Mouse (Mus musculus) forebrain, embryonic 12.5 days (tissue): Measurements from ENCODE around the gene Zcchc7. TPM values are rescaled to one million over a fixed set of nuclear protein-coding genes. Genes with fewer than 3 reads are reported as not detected.

Experiments used
- ATAC-seq: fragments of 200-750 bp; cut with Nextera tagmentation; 2 replicates; pipeline ENCODE4 v1.8.0; 2017; ENCODE audit warnings: moderate TSS enrichment; ENCODE audit not compliant: low FRiP score
- H3K27ac ChIP-seq: fragments of 300-500 bp; sonication (generic); 2 replicates; pipeline ENCODE4 v1.5.1; 2016; ENCODE audit warnings: mild to moderate bottlenecking
- H3K27me3 ChIP-seq: fragments of 300-500 bp; sonication (generic); 2 replicates; pipeline ENCODE4 v1.6.1; 2016; ENCODE audit warnings: mild to moderate bottlenecking
- H3K36me3 ChIP-seq: fragments of 300-500 bp; sonication (generic); replicated peaks from 2 replicates; pipeline ENCODE4 v1.6.1; 2016; ENCODE audit warnings: mild to moderate bottlenecking
- H3K4me1 ChIP-seq: fragments of 300-500 bp; sonication (generic); 2 replicates; pipeline ENCODE4 v1.6.1; 2016
- H3K4me2 ChIP-seq: fragments of 300-500 bp; sonication (generic); 2 replicates; pipeline ENCODE4 v1.6.1; 2016; ENCODE audit warnings: mild to moderate bottlenecking, moderate library complexity
- H3K4me3 ChIP-seq: fragments of 300-500 bp; sonication (generic); replicated peaks from 2 replicates; pipeline ENCODE4 v1.5.1; 2016; ENCODE audit warnings: mild to moderate bottlenecking
- H3K9ac ChIP-seq: fragments of 300-500 bp; sonication (generic); 2 replicates; pipeline ENCODE4 v1.6.1; 2016; ENCODE audit warnings: mild to moderate bottlenecking
- H3K9me3 ChIP-seq: fragments of 300-500 bp; sonication (generic); 2 replicates; pipeline ENCODE4 v1.6.1; 2016
- WGBS: fragments of 180-500 bp; shearing (Covaris S2); methylation state at CpG from one replicate; pipeline ENCODE4 v1.1.7; 2016; 5-methylcytosine and 5-hydroxymethylcytosine counted together
- polyA plus RNA-seq: library from polyadenylated mRNA; unstranded; fragments of >200 nt; fragmentation: Nextera tagmentation; extraction: Ambion mirVana; gene quantifications from 2 replicates; pipeline ENCODE4 v1.2.1, GENCODE M21; 2016

Zcchc7 gene
- polyA plus RNA-seq, 1 experiment from 2014 or later = 32.6 TPM

GRCm38 (mm10) chr4:44886143-44886542, 130.5 kb downstream of the Zcchc7 start:
- H3K36me3 ChIP-seq = no peaks in the 10 kb centered on the region
- no peaks in the 10 kb centered on the region for H3K4me1 ChIP-seq
- no peak for ATAC-seq
- H3K9ac ChIP-seq = no peak overlapping the region
- WGBS = 71% methylated on average over 6 of the region's 6 CpGs
- no peaks in the 10 kb centered on the region for H3K27me3 ChIP-seq
- H3K4me3 ChIP-seq = no peak overlapping the region
- no peak overlapping the region for H3K27ac ChIP-seq
- H3K4me2 ChIP-seq = no peak overlapping the region
- H3K9me3 ChIP-seq = no peaks in the 10 kb centered on the region

DNA sequence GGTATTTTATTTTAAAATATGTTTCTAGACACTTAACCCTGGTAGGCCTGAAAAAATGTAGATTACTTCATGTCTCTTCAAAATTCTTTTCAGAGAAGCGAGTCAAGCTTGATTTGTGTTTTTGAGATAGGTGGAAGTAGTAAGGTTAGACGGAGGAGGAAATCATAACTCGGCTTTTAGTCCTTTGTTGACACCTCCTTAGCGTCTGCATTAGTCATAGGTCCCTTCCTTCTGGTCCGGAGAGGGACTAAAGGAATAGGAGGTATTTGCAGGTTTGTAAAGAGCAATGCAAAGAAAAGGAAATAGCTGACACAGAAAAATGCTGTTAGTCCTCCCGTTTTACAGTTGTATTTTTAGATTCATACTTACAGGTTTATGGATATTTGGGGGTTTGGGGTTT, 135.7 kb downstream of the Zcchc7 start:
- Histone ChIP-seq H3K9me3 (no peaks in the 10 kb centered on the region), H3K9ac (no peak overlapping the region), H3K27ac (no peak overlapping the region), H3K4me2 (no peak overlapping the region), H3K36me3 (peaks cover 6% of the 10 kb centered on the region; the same call in 1 of the 2 replicates), H3K4me1 (no peaks in the 10 kb centered on the region), H3K27me3 (no peaks in the 10 kb centered on the region), H3K4me3 (no peak overlapping the region)
- 94% methylated on average over 6 of the region's 6 CpGs for WGBS
- ATAC-seq = no peak

DNA sequence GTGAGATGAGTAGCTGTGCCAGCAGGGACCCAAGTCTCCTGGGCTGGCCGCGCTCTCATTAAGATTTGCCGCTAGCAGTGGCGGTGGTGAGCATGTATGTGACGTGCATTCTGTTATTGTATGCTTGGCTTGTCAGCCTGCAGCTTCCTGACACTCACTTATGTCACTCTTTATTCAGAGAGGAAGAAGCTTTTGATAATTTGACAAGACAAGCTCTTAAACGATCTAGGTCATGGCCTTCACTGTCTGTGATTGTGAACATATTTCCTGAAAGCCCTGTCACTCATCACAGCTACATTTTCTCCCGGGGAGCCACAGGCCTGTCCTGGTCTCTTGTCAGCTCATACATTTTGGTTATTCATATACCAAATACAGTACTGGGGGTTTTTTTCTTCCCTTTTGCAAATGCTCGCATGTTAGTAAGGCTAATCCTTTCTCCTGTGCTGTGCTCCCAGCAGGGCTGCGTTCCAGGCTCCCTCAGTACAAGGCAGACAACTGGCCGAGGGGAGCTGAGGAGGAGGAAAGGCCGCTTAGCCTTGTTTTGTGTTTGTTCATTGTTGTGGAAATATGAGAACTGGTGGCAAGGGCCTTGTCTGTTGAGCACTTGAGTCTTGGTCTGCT, 150.1 kb downstream of the Zcchc7 start:
- ATAC-seq = peak; percentile 77
- H3K36me3 ChIP-seq = no peaks in the 10 kb centered on the region
- peaks cover 15% of the 10 kb centered on the region for H3K4me1 ChIP-seq
- H3K27me3 ChIP-seq = no peaks in the 10 kb centered on the region
- H3K9ac ChIP-seq = 0 out of 2 replicates have a peak overlapping the region, but pooled peaks have one; percentile 38
- H3K4me2 ChIP-seq = peak overlapping the region; percentile 36
- H3K27ac ChIP-seq = peak overlapping the region; percentile 77
- H3K9me3 ChIP-seq = no peaks in the 10 kb centered on the region
- no peak overlapping the region for H3K4me3 ChIP-seq
- WGBS = 3% methylated on average over 11 of the region's 11 CpGs

DNA sequence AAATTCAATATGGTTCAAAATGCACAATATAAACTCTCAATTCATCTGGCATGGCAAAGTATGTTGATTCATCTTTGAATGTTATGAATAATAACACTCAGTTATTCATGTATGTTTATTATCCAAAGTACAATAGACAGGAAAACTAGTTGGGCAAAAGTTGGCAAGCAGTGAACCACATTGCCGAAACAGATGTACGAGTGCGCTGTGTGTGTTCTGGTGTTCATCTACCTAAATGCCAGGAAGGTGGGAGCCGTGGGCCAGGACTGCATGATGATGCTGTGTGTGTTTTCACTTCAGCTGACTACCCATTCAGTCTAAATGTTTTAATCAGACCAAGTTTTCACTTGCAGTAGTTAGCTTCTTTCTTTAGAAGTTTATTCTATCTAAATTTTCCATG, 150.7 kb downstream of the Zcchc7 start:
- Histone ChIP-seq H3K27ac (no peak overlapping the region), H3K4me2 (no peak overlapping the region), H3K4me1 (peaks cover 15% of the 10 kb centered on the region), H3K4me3 (no peak overlapping the region), H3K27me3 (no peaks in the 10 kb centered on the region), H3K9me3 (no peaks in the 10 kb centered on the region), H3K9ac (no peak overlapping the region), H3K36me3 (no peaks in the 10 kb centered on the region)
- 48% methylated on average over 4 of the region's 4 CpGs for WGBS
- ATAC-seq = no peak

DNA sequence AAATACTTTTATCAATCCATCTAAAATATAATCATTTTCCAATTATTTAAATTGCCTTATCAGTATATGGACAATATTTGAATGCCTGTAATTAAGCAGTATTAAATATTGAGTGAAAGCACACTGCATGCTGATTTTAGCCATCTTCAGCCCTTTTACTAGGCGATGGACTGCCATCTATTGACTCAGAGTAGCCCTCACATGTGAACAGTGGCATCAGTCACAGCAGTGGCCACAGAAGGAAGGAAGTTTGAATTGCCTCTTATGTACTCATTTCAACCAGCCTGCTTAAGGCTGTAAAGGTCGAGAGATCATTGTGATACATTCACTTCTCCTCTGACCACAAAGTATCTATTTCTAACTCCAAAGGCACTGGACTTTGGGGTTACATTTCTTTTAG, 154.4 kb downstream of the Zcchc7 start:
- Histone ChIP-seq H3K4me1 (peaks cover 11% of the 10 kb centered on the region), H3K27ac (no peak overlapping the region), H3K4me3 (no peak overlapping the region), H3K4me2 (no peak overlapping the region), H3K27me3 (no peaks in the 10 kb centered on the region), H3K9me3 (no peaks in the 10 kb centered on the region), H3K36me3 (no peaks in the 10 kb centered on the region), H3K9ac (no peak overlapping the region)
- whole genome bisulfite sequencing = 42% methylated on average over 2 of the region's 2 CpGs
- ATAC-seq = no peak

DNA sequence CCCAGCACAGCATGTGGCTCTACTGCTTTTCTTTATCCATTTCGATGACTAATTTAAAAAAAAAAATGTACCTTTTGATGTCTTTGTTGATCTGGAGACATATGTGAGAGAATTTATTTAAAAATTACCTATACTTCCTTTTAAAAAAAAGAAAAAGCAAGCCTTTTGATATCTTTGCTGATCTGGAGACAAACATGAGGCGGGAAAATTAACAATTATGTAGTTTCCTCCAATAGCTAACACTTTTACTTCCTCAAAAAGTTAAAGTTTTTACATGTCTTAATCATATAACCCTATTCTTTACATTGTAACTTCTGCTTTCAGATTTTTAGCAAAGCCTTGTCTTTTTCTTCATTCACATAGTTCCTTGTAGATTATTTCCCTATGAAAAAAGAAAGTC, 155.2 kb downstream of the Zcchc7 start:
- no peak overlapping the region for H3K4me3 ChIP-seq
- peaks cover 3% of the 10 kb centered on the region for H3K4me1 ChIP-seq
- H3K36me3 ChIP-seq = no peaks in the 10 kb centered on the region
- no peak for ATAC-seq
- H3K4me2 ChIP-seq = no peak overlapping the region
- H3K27me3 ChIP-seq = no peaks in the 10 kb centered on the region
- no peak overlapping the region for H3K27ac ChIP-seq
- no peaks in the 10 kb centered on the region for H3K9me3 ChIP-seq
- no peak overlapping the region for H3K9ac ChIP-seq
- 68% methylated on average over 2 of the region's 2 CpGs for WGBS

DNA sequence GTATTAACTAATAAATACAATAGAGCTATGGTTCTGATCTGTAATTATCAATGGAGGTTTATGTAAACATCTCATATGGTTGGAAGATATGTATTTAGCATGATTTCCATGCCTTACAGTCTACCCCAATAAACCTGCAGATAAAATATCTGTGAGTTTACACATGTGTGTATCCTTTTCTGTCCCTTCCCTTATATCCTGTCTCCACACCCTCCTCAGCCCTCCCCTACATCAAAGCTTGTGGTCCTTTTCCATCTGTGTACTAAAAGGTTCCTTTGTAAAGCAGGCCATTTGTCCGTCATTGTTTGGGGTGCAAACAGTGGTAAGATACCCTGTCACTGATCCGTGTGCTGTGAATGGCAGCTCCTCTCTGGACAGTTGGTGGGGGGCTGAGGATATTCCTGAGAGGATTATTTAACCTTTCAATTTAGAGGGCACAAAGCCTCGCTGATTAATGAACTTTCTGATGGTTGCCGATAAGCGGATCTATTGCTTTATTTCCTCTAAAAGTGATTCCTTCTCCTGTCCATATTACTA, 161.7 kb downstream of the Zcchc7 start:
- 27% methylated on average over 5 of the region's 5 CpGs for WGBS
- Histone ChIP-seq H3K9ac (no peak overlapping the region), H3K27me3 (no peaks in the 10 kb centered on the region), H3K9me3 (no peaks in the 10 kb centered on the region), H3K27ac (0 out of 2 replicates have a peak overlapping the region, but pooled peaks have one; percentile 32), H3K36me3 (0 out of 2 replicates have a peak, but pooled peaks cover 3% of the 10 kb centered on the region), H3K4me3 (no peak overlapping the region), H3K4me2 (no peak overlapping the region), H3K4me1 (peaks cover 12% of the 10 kb centered on the region)
- no peak for ATAC-seq

- Histone ChIP-seq H3K4me1 (peaks cover 12% of the 10 kb centered on the region), H3K9me3 (no peaks in the 10 kb centered on the region), H3K4me3 (no peak overlapping the region), H3K27me3 (no peaks in the 10 kb centered on the region), H3K9ac (no peak overlapping the region), H3K27ac (0 out of 2 replicates have a peak overlapping the region, but pooled peaks have one; percentile 32), H3K4me2 (no peak overlapping the region), H3K36me3 (0 out of 2 replicates have a peak, but pooled peaks cover 3% of the 10 kb centered on the region)
- ATAC-seq = no peak
- 29% methylated on average over 3 of the region's 3 CpGs for WGBS
Measured at GRCm38 (mm10) chr4:44917907-44918306, 162.2 kb downstream of the Zcchc7 start.

DNA sequence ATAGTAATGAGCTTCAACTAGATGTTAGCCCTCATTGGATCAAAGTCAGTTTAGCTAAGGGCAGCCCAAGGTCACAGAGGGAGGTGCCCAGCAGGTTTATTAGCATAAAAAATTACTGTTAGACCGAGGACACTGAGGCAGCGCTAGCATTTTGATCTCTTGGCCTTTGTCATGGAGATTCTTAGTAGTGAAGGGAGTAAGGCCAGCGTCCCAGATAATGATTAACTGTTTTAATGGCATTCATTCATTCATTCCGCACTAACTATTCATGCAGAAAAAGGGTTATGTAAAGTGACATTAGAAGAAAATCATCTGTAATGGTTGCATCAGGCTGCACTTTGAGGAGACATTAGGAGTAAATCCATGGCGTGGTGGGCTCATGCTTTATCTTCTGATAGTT, 165.2 kb downstream of the Zcchc7 start:
- no peak overlapping the region for H3K4me2 ChIP-seq
- ATAC-seq = no peak
- H3K36me3 ChIP-seq = peaks cover 3% of the 10 kb centered on the region; the same call in 1 of the 2 replicates
- H3K27me3 ChIP-seq = no peaks in the 10 kb centered on the region
- WGBS = 66% methylated on average over 5 of the region's 5 CpGs
- H3K9me3 ChIP-seq = no peaks in the 10 kb centered on the region
- no peak overlapping the region for H3K27ac ChIP-seq
- peaks cover 12% of the 10 kb centered on the region for H3K4me1 ChIP-seq
- no peak overlapping the region for H3K9ac ChIP-seq
- no peak overlapping the region for H3K4me3 ChIP-seq

DNA sequence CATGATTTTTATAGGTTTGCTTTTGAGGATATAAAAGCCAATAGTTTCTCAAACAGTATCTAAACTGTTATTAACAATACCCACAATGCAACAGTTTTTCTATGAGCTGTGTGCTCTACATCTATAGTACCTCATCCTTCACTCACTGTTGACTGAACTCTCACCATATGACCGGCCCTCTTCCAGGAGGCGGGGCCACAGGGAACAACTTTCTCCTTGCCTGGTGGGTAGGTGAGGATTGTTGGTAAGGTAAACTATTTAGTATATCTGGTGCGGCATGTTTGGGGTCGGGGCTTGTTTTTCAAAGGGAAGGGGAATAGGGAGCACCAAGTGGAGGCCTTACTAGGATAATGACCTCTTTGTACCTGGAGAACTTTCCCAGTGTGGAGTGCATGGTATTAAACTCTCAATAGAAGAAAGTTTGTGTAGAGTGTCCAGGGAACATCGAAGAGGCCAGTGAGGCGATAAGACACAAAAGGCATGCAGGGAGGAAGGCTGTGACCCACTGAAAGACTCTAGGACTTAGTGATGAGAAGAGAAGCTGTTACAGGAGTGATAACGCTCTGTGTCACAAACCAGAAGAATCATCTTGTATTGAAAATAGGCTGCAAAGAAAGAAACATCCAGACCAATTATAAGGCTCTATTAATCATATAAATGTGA, 166.9 kb downstream of the Zcchc7 start:
- Histone ChIP-seq H3K4me2 (no peak overlapping the region), H3K36me3 (peaks cover 11% of the 10 kb centered on the region), H3K27me3 (no peaks in the 10 kb centered on the region), H3K4me3 (no peak overlapping the region), H3K9ac (no peak overlapping the region), H3K27ac (no peak overlapping the region), H3K4me1 (peaks cover 8% of the 10 kb centered on the region), H3K9me3 (no peaks in the 10 kb centered on the region)
- no peak for ATAC-seq
- WGBS = 91% methylated on average over 7 of the region's 7 CpGs

- H3K27ac ChIP-seq = no peak overlapping the region
- WGBS = 92% methylated on average over 5 of the region's 5 CpGs
- no peak for ATAC-seq
- H3K9me3 ChIP-seq = no peaks in the 10 kb centered on the region
- H3K4me1 ChIP-seq = peaks cover 3% of the 10 kb centered on the region
- no peaks in the 10 kb centered on the region for H3K27me3 ChIP-seq
- H3K4me2 ChIP-seq = no peak overlapping the region
- H3K4me3 ChIP-seq = no peak overlapping the region
- H3K9ac ChIP-seq = no peak overlapping the region
- H3K36me3 ChIP-seq = peaks cover 11% of the 10 kb centered on the region
Measured at GRCm38 (mm10) chr4:44923129-44923481, 167.4 kb downstream of the Zcchc7 start.

- H3K36me3 ChIP-seq = peaks cover 37% of the 10 kb centered on the region
- no peak overlapping the region for H3K27ac ChIP-seq
- no peak overlapping the region for H3K4me2 ChIP-seq
- WGBS = 85% methylated on average over 2 of the region's 2 CpGs
- no peak overlapping the region for H3K4me3 ChIP-seq
- H3K9me3 ChIP-seq = no peaks in the 10 kb centered on the region
- no peaks in the 10 kb centered on the region for H3K27me3 ChIP-seq
- ATAC-seq = no peak
- H3K4me1 ChIP-seq = no peaks in the 10 kb centered on the region
- no peak overlapping the region for H3K9ac ChIP-seq
Measured at GRCm38 (mm10) chr4:44927934-44928333, 172.3 kb downstream of the Zcchc7 start.

DNA sequence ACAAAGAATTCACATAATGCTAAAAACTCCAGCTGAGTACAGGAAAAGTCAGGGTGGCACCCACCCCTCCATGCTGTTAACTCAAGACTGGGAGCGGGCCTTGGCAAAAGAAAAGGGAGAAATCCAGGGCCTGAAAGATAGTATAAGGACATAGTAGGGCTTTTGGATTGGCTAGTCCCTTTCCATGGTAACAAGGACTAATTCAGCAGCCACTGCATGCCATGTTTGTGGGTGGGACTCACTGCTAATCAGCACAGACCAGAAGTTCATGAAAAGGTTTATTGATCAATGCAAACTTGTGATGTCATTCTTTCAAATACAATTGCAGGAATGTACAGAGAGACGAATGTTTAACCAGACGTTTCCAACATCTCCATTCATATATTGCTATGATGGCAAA, 173.1 kb downstream of the Zcchc7 start:
- Histone ChIP-seq H3K4me3 (no peak overlapping the region), H3K4me2 (no peak overlapping the region), H3K4me1 (no peaks in the 10 kb centered on the region), H3K9me3 (no peaks in the 10 kb centered on the region), H3K36me3 (peaks cover 46% of the 10 kb centered on the region), H3K9ac (no peak overlapping the region), H3K27ac (no peak overlapping the region), H3K27me3 (no peaks in the 10 kb centered on the region)
- WGBS = 67% methylated on average over 3 of the region's 3 CpGs
- ATAC-seq = no peak
